Mouse (Mus musculus): ENCODE data around the gene Ear14. TPM values are rescaled to one million over a fixed set of nuclear protein-coding genes. Genes with fewer than 3 reads are reported as not detected.
"Not testable (repeated sequence)": the region's sequence is repeated elsewhere in the genome, so short reads cannot be mapped to it uniquely, and the experiment has no call there.

The Ear14 gene
- total RNA-seq, 1 experiment from 2014 or later = not detected

DNA sequence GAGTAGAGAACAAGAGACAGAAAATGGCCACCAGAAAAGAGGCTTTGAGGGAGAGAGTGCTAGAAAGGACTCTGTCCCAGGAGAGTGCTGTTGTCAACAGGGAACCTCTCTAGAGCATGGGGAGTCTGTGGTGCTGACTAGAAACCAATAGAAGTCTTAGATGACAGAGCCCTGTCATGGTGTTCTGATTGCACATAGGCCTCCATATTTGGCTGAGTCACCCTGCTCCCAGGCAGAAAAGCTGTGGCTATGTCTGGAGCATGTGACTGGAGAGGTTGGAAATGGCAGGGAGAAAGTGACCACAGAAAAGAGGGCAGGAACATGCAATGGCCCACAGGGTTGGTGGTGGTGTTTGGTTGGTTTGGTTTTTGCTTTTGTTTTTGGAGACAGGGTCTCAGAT is 49.0 kb downstream of the Ear14 start:
- not testable (repeated sequence) for DNase-seq

DNA sequence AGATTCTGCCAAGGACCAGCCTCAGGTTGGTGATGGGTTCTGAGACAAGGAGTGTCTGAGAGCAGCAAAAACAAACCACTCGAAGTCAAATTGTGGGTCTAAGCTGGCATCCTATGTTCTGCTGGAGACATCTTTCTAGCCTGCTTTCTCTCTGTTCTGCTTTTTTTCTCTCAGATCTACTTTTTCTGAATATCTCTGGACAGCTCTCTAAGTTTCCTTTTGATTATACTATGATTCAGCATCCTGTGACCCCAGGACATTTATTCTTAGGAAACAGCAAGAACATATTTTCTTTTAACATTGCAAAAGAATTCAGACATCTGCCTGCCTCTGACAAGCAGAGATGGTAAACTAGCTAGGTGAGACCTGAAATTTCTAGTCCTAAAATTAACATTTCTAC is 50.4 kb downstream of the Ear14 start:
- no peak for DNase-seq

Other genes with a start within 250 kb of the Ear14 start
- 3.6 and 4.1 TPM in 2 replicates for gene Pnp2, start 247.4 kb upstream of the Ear14 start, total RNA-seq (2021)
- gene Rnase10, start 195.6 kb upstream of the Ear14 start, total RNA-seq (2021) = 0.55 TPM in 1 of 2 replicates, not detected in the other
- gene Rnase9, start 161.5 kb upstream of the Ear14 start, total RNA-seq (2021) = not detected in 2 replicates
- gene Rnase11, start 153.2 kb upstream of the Ear14 start, total RNA-seq (2021) = not detected in 2 replicates
- gene Rnase12, start 145.7 kb upstream of the Ear14 start, total RNA-seq (2021) = not detected in 2 replicates
- not detected in 2 replicates for gene Olfr750, start 129.0 kb upstream of the Ear14 start, total RNA-seq (2021)
- 28.7 TPM in 2 replicates for gene Rnase4, start 112.3 kb upstream of the Ear14 start, total RNA-seq (2021)
- gene Ang, start 112.2 kb upstream of the Ear14 start, total RNA-seq (2021) = 3.3 and 4.4 TPM in 2 replicates
- not detected in 2 replicates for gene Eddm3b, start 89.0 kb upstream of the Ear14 start, total RNA-seq (2021)
- 0.94 TPM in 1 of 2 replicates, not detected in the other for gene Rnase6, start 79.5 kb upstream of the Ear14 start, total RNA-seq (2021)
- not detected in 2 replicates for gene Rnase1, start 56.6 kb upstream of the Ear14 start, total RNA-seq (2021)
- not detected in 2 replicates for gene Rnase2b, start 41.1 kb upstream of the Ear14 start, total RNA-seq (2021)
- not detected in 2 replicates for gene Ang2, start 4.2 kb upstream of the Ear14 start, total RNA-seq (2021)
- gene Rnase2a, start 52.7 kb downstream of the Ear14 start, total RNA-seq (2021) = 0.97 TPM in 1 of 2 replicates, not detected in the other
- not detected in 2 replicates for gene Gm7247, start 158.4 kb downstream of the Ear14 start, total RNA-seq (2021)
- not detected in 2 replicates for gene Vmn2r88, start 207.4 kb downstream of the Ear14 start, total RNA-seq (2021)
- not detected in 2 replicates for gene Vmn2r89, start 248.5 kb downstream of the Ear14 start, total RNA-seq (2021)

Measured in adrenal gland, postnatal 25 days (tissue).